Mouse (Mus musculus) c-Kit-positive CD71-positive TER-119-positive erythroid progenitor cells, embryonic 14.5 days (primary cell): ENCODE data around the gene Spire2.
"Not testable (repeated sequence)": the region's sequence is repeated elsewhere in the genome, so short reads cannot be mapped to it uniquely, and the experiment has no call there.

Source experiments
- DNase-seq: peaks from one replicate; pipeline ENCODE4 v3.0.0-alpha.2; 2013; ENCODE audit warnings: low spot score

The Spire2 gene

GRCm38 (mm10) chr8:123332262-123333090 lies at the start of gene Spire2:
TSS of gene Spire2 (plus strand) at chr8:123332713.
- peak; percentile 75 for DNase-seq

- not testable (repeated sequence) for DNase-seq
These were observed 49.5 kb upstream of the Spire2 start for GRCm38 (mm10) chr8:123282994-123283393.

DNA sequence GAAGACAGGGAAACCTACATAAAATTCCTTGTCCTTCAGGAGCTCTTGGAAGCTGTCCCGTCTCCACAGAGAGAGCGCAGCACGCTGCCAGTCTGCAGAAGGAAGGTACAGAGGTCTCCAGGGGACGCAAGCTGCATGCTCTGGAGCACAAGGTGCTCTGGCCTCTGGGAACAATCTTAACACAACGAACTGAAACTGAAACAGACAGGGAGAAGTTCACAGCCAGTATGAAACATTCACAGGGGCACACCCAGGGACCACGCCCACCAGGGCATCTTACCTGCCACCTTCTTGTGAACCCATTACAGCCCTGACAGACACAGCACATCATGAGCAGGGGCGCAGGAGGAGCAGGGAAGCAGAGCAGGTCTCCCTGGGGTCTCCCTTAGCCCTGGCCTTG lies 48.5 kb upstream of the Spire2 start:
- DNase-seq = no peak

DNA sequence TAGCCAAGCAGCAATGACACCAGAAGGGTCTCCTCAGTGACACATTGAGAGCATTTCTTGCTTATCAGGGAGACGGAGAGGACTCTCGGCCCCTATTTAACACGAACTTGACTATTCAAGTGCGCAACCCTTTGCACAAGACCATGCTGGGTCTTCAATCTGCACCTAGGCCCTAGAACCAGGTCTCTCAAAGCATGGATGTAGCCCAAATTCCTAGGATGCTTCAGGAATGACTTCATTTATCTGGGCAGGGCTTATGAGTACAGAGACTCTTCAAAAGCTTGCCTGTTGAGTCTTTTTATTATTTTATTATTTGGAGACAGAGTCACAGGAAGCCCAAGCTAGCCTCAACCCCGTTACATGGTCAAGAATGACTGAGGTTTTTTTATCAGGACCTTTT lies 48.0 kb upstream of the Spire2 start:
- no peak for DNase-seq

- DNase-seq = no peak
These were observed 45.2 kb upstream of the Spire2 start for GRCm38 (mm10) chr8:123287362-123287761.

DNA sequence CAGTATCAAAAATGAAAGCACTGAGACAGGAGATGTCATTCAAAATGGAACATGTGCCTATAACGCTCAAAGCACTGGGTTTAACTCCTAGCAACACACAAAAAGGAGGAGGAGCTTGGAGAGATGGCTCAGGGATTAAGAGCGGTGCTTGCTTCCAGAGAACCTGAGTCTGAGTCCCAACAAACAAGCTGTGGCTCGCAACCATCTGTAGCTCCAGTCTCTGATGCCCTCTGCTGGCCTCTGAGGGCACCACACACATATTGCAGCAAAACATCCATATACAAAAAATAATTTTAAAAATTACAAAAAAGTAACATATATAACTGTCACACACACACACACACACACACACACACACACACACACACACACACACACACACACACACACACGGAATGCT lies 42.3 kb upstream of the Spire2 start:
- DNase-seq = peak; percentile 31

DNA sequence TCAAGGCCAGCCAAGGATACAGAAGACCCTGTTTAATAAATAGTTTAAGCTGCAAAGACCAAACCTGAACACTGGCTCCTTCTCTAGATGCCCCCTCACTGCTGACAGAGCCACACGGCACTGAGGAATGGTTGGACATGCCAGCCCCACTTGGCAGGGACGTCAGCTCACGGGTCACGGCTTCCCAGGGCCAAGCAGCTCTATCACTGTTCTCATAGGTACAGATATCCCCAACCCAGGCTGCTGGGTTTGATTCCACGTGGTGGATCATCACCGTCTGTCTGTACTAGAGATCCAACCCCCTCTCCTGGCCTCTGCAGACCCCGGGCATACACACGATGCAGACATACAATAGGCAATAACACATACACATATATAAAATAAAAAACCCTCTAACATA lies 41.8 kb upstream of the Spire2 start:
- no peak for DNase-seq

GRCm38 (mm10) chr8:123291716-123292115 lies 40.8 kb upstream of the Spire2 start:
- no peak for DNase-seq

GRCm38 (mm10) chr8:123292281-123292680 lies 40.2 kb upstream of the Spire2 start:
- DNase-seq = no peak

GRCm38 (mm10) chr8:123292785-123293184 lies 39.7 kb upstream of the Spire2 start:
- no peak for DNase-seq

DNA sequence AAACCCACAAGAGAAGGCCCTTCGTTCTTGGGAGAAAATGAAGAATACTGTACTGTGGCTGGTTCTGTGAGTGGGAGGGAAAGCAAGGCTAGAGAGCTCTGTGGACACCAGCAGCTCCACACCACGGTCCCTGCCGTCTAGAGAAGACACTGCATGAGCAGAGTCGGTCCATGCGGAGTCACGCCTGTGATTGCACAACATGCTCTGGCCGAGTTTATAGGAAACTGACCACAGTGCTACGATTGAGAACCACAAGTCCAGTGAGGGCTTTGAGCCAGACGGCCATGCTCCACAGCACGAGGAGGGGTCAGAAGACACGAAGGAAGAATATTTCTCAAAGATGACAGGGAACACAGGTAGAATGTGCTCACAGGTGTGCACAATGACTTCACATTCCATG lies 34.2 kb upstream of the Spire2 start:
- no peak for DNase-seq

DNA sequence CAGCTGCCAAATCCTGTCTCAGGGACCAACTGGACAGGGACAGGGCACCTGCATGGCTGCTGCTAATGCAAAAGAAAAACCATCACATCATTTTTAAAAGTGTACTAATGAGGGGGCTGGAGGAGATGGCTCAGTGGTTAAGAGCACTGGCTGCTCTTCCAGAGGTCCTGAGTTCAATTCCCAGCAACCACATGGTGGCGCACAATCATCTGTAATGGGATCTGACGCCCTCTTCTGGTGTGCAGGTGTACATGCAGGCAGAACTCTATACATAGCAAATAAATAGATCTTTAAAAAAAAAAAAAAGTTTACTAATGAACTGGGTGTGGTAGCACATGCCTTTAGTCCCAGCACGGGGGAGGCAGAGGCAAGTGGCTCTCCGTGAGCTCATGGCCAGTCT lies 23.8 kb upstream of the Spire2 start:
- no peak for DNase-seq

DNA sequence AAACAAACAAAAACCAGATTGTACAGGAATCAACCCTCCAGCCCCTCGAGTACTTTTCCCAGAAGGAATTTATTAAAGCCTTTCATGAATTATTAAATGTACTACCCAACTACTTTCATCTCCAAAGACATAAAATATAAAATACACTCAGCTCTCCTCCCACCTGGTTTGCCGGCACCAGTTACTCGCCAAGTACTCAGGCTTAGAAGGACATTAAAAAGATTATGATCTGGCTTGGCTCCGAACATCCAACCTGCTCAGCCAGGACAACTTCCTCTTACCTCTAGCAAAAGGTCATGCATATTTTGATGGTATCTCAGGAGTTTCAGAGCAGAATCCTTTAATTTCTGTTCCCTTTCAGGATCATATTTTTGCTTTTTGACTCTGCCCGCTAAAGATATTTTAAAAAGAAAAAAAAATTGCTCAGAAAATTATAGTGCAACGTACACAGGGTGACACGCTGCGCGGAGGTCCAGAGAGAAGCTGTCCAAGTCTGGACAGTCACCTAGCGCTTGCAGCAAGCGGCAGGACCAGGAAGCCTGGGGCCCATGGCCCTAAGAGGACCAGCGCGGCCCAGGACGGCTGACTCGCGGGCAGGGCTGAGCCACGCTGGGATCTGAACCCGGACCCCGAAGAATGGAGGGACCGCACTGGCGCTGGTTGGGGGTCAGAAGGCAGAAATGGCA lies 14.6 kb upstream of the Spire2 start:
- no peak for DNase-seq

- DNase-seq = peak; percentile 95
These were observed 14.0 kb upstream of the Spire2 start, which contains the start of gene Fanca for GRCm38 (mm10) chr8:123318467-123318911. TSS of gene Fanca (minus strand) at chr8:123318576.

DNA sequence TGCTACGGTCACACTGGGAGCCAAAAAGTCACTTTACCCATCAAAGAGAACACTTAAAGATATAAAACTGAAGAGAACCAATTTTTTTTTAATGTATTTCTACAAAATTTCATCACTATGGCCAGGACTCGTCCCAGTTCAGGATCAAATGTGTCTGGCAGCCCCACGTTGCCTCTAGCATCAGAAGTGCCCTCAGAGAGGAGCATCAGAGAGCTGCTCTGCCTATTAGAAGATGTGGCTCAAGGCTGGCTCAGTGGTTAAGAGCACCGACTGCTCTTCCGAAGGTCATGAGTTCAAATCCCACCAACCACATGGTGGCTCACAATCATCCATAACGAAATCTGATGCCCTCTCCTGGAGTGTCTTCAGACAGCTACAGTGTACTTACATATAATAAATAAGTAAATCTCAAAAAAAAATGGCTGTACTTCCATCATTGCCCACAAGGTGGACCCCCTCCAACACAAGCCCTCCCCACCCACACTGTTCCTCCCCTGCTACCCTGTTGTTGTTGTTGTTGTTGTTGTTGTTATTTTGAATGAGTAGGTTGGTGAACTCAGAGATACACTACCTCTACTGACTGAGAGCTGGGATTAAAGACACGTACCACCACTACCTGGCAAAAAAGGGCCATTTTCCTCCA lies 12.9 kb upstream of the Spire2 start:
- DNase-seq = peak; percentile 69

GRCm38 (mm10) chr8:123328552-123328951 lies 4.0 kb upstream of the Spire2 start:
- DNase-seq = no peak

GRCm38 (mm10) chr8:123329350-123329749 lies 3.2 kb upstream of the Spire2 start:
- no peak for DNase-seq

GRCm38 (mm10) chr8:123329961-123330360 lies 2.6 kb upstream of the Spire2 start:
- DNase-seq = no peak

DNA sequence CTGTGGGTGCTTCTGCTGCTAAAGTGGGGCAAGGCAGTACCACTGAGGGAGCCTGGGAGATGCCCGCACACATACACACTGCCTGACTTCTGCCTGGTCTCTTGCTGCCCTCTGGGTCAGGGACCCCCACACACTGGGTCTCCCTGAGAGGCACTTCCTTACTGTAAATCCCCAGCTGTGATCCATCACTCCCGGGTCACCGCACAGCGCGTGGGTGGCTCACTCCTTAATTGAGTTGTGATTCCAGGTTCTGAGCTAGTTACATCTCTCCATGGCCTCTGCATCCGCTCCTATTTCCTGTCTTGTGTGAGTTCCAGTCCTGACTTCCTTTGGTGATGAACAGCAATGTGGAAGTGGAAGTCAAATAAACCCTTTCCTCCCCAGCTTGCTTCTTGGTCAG lies 1.8 kb upstream of the Spire2 start:
- DNase-seq = no peak

GRCm38 (mm10) chr8:123331301-123331700 lies 1.2 kb upstream of the Spire2 start:
- no peak for DNase-seq

DNA sequence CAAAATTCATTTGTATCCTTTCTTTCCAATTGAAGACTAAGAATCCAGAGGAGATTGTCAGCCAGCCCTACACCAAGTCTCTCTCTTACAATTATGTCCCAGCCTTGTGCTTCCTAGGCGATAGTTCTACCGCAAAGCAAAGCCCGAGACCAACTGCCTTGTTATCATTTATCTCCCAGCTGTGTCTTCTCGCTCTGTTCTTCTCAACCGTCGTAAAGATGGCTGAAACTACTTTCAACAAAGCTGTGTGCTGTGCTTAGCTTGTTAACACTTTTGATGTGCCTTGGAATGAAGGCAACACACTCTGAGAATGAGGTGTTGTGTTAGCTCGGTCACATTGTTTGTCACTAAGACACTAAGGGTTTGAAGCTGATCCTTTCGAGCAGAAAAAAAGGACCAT lies 703 bp upstream of the Spire2 start:
- peak; percentile 47 for DNase-seq

DNA sequence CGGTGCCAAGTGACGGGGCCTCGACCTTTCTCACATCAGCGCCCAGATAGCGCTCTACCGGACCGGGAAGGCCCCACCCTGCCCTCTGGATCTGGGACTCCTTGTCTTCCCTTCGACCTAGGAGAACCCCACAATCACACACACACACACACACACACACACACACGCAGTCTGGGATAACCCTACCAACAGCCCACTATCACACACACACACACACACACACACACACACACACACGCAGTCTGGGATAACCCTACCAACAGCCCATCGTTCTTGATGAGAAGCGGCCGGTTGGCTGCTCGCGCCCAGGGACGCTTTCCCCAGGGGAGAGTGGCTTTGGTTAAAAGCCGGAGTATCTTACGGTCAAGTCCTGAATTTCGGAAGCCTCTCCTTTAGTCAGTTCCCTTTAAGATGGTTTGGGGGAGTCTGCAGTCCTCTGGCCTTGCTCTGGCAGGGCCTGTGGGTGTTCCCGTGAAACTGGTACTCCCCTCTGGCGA lies 626 bp downstream of the Spire2 start:
- DNase-seq = no peak

GRCm38 (mm10) chr8:123333864-123334263 lies 1.4 kb downstream of the Spire2 start:
- no peak for DNase-seq
